Mouse (Mus musculus) forebrain, embryonic 13.5 days (tissue): Measurements from ENCODE around the gene Ccdc78. TPM values are rescaled to one million over a fixed set of nuclear protein-coding genes. Genes with fewer than 3 reads are reported as not detected.

ENCODE experiments used
- ATAC-seq: fragments of 200-750 bp; cut with Nextera tagmentation; 2 replicates; pipeline ENCODE4 v1.8.0; 2017
- H3K27ac ChIP-seq: fragments of 300-500 bp; sonication (generic); 2 replicates; pipeline ENCODE4 v1.5.1; 2015; ENCODE audit warnings: inconsistent platforms, mild to moderate bottlenecking, moderate library complexity
- H3K27me3 ChIP-seq: fragments of 300-500 bp; sonication (generic); 2 replicates; pipeline ENCODE4 v1.6.1; 2015; ENCODE audit warnings: mild to moderate bottlenecking, inconsistent platforms
- H3K36me3 ChIP-seq: fragments of 300-500 bp; sonication (generic); 2 replicates; pipeline ENCODE4 v1.6.1; 2015; ENCODE audit warnings: mild to moderate bottlenecking, inconsistent platforms; ENCODE audit not compliant: poor library complexity, severe bottlenecking
- H3K4me1 ChIP-seq: fragments of 300-500 bp; sonication (generic); 2 replicates; pipeline ENCODE4 v1.6.1; 2015; ENCODE audit warnings: inconsistent platforms
- H3K4me2 ChIP-seq: fragments of 300-500 bp; sonication (generic); 2 replicates; pipeline ENCODE4 v1.6.1; 2015; ENCODE audit warnings: inconsistent platforms, mild to moderate bottlenecking, moderate library complexity
- H3K4me3 ChIP-seq: fragments of 300-500 bp; sonication (generic); 2 replicates; pipeline ENCODE4 v1.5.1; 2015; ENCODE audit warnings: mild to moderate bottlenecking, inconsistent platforms
- H3K9ac ChIP-seq: fragments of 300-500 bp; sonication (generic); 2 replicates; pipeline ENCODE4 v1.6.1; 2015; ENCODE audit warnings: mild to moderate bottlenecking, inconsistent platforms
- H3K9me3 ChIP-seq: fragments of 300-500 bp; sonication (generic); replicated peaks from 2 replicates; pipeline ENCODE4 v1.6.1; 2016; ENCODE audit warnings: inconsistent platforms
- WGBS: fragments of 180-500 bp; shearing (Covaris S2); methylation state at CpG from one replicate; pipeline ENCODE4 v1.1.7; 2015; 5-methylcytosine and 5-hydroxymethylcytosine counted together
- polyA plus RNA-seq: library from polyadenylated mRNA; unstranded; fragments of >200 nt; fragmentation: Nextera tagmentation; extraction: Ambion mirVana; gene quantifications from 2 replicates; pipeline ENCODE4 v1.2.1, GENCODE M21; 2015

The Ccdc78 gene
- polyA plus RNA-seq, 1 experiment from 2014 or later: 0.21 TPM

DNA sequence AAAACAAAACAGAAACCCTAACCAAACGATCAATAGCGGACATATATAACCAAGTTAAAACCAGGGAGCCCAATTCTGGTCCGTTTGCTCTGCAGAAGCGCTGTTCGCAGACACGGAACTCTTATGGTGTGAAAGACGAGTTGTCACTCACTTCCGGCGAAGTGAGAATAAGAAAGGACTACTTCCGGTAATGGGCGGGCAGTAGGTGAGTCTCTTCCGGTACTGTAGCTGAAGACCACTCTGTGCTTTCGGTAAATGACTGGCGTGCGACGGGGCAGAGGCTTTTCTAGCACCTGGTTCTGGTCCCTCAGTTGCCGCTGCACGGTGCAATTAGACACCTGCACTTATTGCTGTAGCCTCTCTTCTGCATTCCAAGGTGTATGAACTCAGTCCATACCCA is 37.1 kb downstream of the Ccdc78 start, which contains the start of gene Wdr24:
TSS of gene Wdr24 (plus strand) at position 176 of the 400 bp plus-strand sequence.
- Histone ChIP-seq H3K4me3 (peak within 1 kb of the TSS; percentile 62), H3K4me1 (peaks cover 49% of the 10 kb centered on the region), H3K9me3 (no peaks in the 10 kb centered on the region), H3K27ac (peak within 1 kb of the TSS; percentile 69), H3K4me2 (peak within 1 kb of the TSS; percentile 98), H3K9ac (peak within 1 kb of the TSS; percentile 75), H3K36me3 (peaks cover 40% of the 10 kb centered on the region), H3K27me3 (peaks cover 21% of the 10 kb centered on the region)
- 0% methylated on average over 18 of the region's 18 CpGs for WGBS
- peak; percentile 80 for ATAC-seq

DNA sequence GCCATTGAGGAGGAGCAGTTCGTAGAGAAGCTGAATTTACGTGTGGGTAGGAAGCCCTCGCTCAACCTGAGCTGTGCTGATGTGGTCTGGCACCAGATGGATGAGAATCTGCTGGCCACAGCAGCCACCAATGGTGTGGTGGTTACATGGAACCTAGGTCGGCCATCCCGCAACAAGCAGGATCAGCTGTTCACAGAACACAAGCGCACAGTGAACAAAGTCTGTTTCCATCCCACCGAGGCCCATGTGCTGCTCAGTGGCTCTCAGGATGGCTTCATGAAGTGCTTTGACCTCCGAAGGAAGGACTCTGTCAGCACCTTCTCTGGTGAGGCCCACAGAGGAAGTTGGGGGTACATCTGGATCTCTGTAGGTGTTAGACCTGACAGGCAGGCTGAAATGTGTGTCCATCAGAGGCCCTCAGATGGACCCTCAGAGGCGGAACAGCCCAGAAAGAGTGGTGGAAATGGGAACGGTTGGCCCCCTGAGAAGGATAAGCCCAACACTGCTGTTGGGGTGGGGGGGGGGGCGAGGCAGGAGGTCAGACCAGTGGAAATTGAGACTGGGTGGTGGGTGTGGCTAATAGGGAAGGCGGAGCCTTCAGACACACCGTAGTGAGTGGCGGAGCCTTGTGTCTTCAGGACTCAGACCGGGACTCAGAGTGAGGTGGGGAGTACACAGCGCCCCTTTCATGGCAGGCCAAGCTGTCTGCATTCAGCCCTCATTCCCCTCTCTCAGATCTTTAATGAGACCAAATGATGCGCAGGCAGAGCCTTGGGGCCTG is 38.2 kb downstream of the Ccdc78 start:
- Histone ChIP-seq H3K27me3 (peaks cover 10% of the 10 kb centered on the region), H3K36me3 (peaks cover 35% of the 10 kb centered on the region), H3K9me3 (no peaks in the 10 kb centered on the region), H3K9ac (peak overlapping the region; percentile 75), H3K4me3 (peak overlapping the region; percentile 62), H3K27ac (no peak overlapping the region), H3K4me1 (peaks cover 48% of the 10 kb centered on the region), H3K4me2 (peak overlapping the region; percentile 98)
- WGBS: 77% methylated on average over 16 of the region's 17 CpGs
- ATAC-seq: no peak

DNA sequence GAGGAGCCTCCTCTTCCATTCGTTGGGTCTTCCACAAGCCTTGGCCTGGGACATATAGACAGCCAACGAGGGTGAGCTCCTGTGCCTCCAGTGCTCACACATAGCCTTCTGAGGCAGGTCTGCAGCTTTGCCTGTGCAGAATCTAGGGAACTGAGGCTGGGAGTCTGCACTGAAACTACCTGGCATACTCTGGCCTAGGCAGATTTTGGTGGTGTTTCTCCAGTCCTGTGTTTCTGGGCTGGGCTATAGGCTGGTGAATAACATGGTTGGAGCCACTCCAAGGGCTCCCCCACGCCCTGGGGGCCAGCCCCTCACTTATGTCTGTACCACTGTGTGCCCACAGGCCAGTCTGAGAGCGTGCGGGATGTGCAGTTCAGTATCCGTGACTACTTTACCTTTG is 38.9 kb downstream of the Ccdc78 start:
- H3K27me3 ChIP-seq: peaks cover 3% of the 10 kb centered on the region
- H3K4me1 ChIP-seq: peaks cover 56% of the 10 kb centered on the region

DNA sequence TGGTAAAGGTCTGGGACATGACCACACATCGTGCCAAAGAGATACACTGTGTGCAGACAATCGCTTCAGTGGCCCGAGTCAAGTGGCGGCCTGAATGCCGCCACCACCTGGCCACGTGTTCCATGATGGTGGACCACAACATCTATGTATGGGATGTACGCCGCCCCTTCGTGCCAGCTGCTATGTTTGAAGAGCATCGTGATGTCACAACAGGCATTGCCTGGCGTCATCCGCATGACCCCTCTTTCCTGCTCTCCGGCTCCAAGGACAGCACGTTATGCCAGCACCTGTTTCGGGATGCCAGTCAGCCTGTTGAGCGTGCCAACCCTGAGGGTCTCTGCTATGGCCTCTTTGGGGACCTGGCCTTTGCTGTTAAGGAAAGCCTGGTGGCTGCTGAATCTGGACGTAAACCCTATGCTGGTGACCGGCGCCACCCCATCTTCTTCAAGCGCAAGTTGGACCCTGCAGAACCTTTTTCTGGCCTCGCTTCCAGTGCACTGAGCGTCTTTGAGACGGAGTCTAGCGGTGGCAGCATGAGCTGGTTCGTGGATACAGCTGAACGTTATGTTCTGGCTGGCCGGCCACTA is 39.7 kb downstream of the Ccdc78 start:
- H3K27ac ChIP-seq: no peak overlapping the region
- H3K9ac ChIP-seq: no peak overlapping the region
- H3K4me1 ChIP-seq: peaks cover 63% of the 10 kb centered on the region
- no peaks in the 10 kb centered on the region for H3K27me3 ChIP-seq
- peak overlapping the region; percentile 12; the same call in 1 of the 2 replicates for H3K4me2 ChIP-seq
- peaks cover 41% of the 10 kb centered on the region for H3K36me3 ChIP-seq
- H3K9me3 ChIP-seq: no peaks in the 10 kb centered on the region
- H3K4me3 ChIP-seq: no peak overlapping the region
- no peak for ATAC-seq
- WGBS: 97% methylated on average over 27 of the region's 27 CpGs

More for the DNA sequence above, 38.9 kb downstream of the Ccdc78 start:
- Histone ChIP-seq H3K36me3 (peaks cover 35% of the 10 kb centered on the region), H3K9me3 (no peaks in the 10 kb centered on the region), H3K27ac (no peak overlapping the region), H3K9ac (no peak overlapping the region), H3K4me2 (peak overlapping the region; percentile 98), H3K4me3 (0 out of 2 replicates have a peak overlapping the region, but pooled peaks have one; percentile 62)
- no peak for ATAC-seq
- 85% methylated on average over 6 of the region's 6 CpGs for WGBS

DNA sequence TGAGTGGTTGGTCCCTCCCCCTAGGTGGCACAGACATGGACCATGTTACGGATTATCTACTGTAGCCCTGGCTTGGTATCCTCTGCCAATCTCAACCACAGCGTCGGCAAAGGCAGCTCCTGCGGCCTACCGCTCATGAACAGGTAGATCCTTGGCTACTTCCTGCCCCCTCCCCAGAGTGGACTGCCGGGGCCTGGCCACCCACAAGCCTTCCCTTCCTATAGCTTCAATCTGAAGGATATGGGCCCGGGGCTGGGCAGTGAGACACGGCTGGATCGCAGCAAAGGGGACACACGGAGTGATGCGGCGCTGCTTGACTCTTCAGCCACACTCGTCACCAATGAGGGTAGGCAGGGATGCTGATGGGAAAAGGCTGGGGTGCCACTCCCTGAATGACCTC is 40.6 kb downstream of the Ccdc78 start:
- no peak overlapping the region for H3K27ac ChIP-seq
- peaks cover 73% of the 10 kb centered on the region for H3K4me1 ChIP-seq
- ATAC-seq: no peak
- H3K9me3 ChIP-seq: no peaks in the 10 kb centered on the region
- no peak overlapping the region for H3K9ac ChIP-seq
- no peak overlapping the region for H3K4me3 ChIP-seq
- H3K4me2 ChIP-seq: no peak overlapping the region
- peaks cover 49% of the 10 kb centered on the region for H3K36me3 ChIP-seq
- no peaks in the 10 kb centered on the region for H3K27me3 ChIP-seq
- 93% methylated on average over 13 of the region's 13 CpGs for WGBS

DNA sequence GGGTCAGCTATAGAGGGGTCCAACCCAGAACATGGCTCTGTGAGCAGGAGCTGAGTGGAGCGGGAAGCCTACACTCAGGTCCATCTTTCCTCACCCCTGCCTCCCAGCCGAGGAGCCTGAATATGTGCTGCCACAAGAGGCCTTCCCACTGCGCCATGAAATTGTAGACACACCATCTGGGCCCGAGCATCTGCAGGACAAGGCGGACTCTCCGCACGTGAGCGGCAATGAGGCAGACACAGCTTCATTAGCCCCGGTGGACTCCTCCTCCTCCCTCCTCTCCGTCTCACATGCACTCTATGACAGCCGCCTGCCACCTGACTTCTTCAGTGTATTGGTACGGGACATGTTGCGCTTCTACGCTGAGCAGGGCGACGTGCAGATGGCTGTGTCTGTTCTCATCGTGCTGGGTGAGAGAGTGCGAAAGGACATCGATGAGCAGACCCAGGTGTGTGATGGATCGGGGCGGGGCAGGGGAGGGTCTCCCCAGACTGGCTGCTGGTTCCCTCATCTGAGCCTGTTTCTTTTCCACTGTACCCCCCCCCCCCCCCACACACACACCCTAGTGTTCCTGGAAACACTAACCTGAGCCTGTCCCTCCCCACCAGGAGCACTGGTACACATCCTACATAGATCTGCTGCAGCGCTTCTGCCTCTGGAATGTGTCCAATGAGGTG is 41.3 kb downstream of the Ccdc78 start:
- H3K4me2 ChIP-seq: no peak overlapping the region; the same call in 1 of the 2 replicates

DNA sequence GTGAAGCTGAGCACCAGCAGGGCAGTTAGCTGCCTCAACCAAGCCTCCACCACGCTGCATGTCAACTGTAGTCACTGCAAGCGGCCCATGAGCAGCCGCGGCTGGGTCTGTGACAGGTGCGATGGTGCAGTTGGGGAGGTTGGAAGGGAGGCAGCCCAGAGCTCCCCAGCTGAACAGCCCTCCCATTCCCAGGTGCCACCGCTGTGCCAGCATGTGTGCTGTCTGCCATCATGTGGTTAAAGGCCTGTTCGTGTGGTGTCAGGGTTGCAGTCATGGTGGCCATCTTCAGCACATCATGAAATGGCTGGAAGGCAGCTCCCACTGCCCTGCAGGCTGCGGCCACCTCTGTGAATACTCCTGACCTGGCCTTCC is 41.8 kb downstream of the Ccdc78 start:
- peaks cover 49% of the 10 kb centered on the region for H3K36me3 ChIP-seq

More for the DNA sequence above, 41.3 kb downstream of the Ccdc78 start:
- H3K4me3 ChIP-seq: peak overlapping the region; percentile 67; the same call in 1 of the 2 replicates
- H3K36me3 ChIP-seq: peaks cover 49% of the 10 kb centered on the region
- no peaks in the 10 kb centered on the region for H3K9me3 ChIP-seq
- H3K9ac ChIP-seq: 0 out of 2 replicates have a peak overlapping the region, but pooled peaks have one; percentile 89
- ATAC-seq: no peak
- peaks cover 75% of the 10 kb centered on the region for H3K4me1 ChIP-seq
- H3K27ac ChIP-seq: no peak overlapping the region
- H3K27me3 ChIP-seq: no peaks in the 10 kb centered on the region
- 94% methylated on average over 22 of the region's 22 CpGs for WGBS

DNA sequence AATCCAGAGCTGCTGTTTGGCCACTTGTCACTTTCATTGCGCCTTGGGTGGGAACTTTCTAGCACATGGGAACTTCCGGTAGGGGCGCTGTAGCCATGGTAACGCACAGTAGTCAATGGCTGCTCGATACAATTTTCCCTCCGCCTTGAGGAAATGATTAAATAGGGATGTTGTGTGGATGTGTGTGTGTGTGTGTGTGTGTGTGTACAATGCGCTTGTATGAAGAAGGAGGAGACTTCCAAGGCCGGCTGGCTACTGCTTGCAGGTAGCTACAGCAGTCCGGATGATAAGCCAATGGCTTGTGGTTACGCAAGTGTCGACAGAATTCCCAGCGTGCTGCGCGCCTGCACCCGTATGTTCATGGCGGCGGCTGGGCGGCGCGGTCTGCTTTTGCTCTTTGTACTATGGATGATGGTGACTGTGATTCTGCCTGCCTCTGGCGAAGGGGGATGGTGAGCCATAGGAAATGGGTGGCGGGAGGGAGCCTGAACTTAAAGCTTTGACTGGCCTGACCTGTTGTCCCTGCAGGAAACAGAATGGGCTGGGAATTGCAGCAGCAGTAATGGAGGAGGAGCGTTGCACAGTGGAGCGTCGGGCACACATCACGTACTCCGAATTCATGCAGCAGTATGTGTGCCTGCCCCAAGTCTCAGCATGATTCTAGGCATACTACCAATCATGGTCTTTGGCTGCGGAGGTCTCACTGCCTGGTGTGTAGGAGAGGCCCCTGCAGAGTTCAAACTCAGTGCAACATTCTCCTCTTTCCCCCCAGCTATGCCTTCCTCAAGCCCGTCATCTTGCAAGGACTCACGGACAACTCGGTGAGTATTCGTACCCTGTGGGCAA is 42.6 kb downstream of the Ccdc78 start, which contains the start of gene Jmjd8:
TSS of gene Jmjd8 (plus strand) at position 156 of the 846 bp plus-strand sequence.
- Histone ChIP-seq H3K9me3 (no peaks in the 10 kb centered on the region), H3K27me3 (no peaks in the 10 kb centered on the region), H3K36me3 (peaks cover 49% of the 10 kb centered on the region), H3K4me3 (peak within 1 kb of the TSS; percentile 67), H3K9ac (peak within 1 kb of the TSS; percentile 89), H3K27ac (peak within 1 kb of the TSS; percentile 92), H3K4me1 (peaks cover 77% of the 10 kb centered on the region), H3K4me2 (peak within 1 kb of the TSS; percentile 98)
- 1% methylated on average over 32 of the region's 32 CpGs for WGBS
- peak; percentile 63 for ATAC-seq

More for the DNA sequence above, 41.8 kb downstream of the Ccdc78 start:
- Histone ChIP-seq H3K27me3 (no peaks in the 10 kb centered on the region), H3K9me3 (no peaks in the 10 kb centered on the region), H3K9ac (peak overlapping the region; percentile 89; the same call in 1 of the 2 replicates), H3K27ac (0 out of 2 replicates have a peak overlapping the region, but pooled peaks have one; percentile 92), H3K4me3 (peak overlapping the region; percentile 67), H3K4me2 (peak overlapping the region; percentile 98), H3K4me1 (peaks cover 75% of the 10 kb centered on the region)
- ATAC-seq: no peak
- 87% methylated on average over 8 of the region's 8 CpGs for WGBS

DNA sequence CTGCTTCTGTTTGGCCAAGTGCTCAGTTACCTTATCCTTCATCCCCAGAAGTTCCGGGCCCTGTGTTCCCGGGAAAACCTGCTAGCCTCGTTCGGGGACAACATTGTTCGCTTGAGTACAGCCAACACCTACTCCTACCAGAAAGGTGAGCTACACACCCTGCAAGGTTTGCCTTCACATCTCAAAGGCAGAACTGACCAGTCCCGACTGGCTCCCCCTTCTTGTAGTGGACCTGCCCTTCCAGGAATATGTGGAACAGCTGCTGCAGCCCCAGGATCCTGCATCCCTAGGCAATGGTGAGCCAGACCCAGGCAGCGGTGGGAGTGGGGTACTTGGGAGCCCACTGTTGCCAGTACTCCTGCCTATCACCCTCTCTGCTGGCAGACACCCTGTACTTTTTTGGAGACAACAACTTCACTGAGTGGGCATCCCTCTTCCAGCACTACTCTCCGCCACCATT is 43.2 kb downstream of the Ccdc78 start:
- H3K9me3 ChIP-seq: no peaks in the 10 kb centered on the region
- no peaks in the 10 kb centered on the region for H3K27me3 ChIP-seq
- 44% methylated on average over 8 of the region's 8 CpGs for WGBS
- H3K9ac ChIP-seq: peak overlapping the region; percentile 89
- H3K4me1 ChIP-seq: peaks cover 77% of the 10 kb centered on the region
- no peak for ATAC-seq
- H3K36me3 ChIP-seq: peaks cover 49% of the 10 kb centered on the region
- H3K4me2 ChIP-seq: peak overlapping the region; percentile 98
- H3K4me3 ChIP-seq: peak overlapping the region; percentile 67
- H3K27ac ChIP-seq: peak overlapping the region; percentile 92

DNA sequence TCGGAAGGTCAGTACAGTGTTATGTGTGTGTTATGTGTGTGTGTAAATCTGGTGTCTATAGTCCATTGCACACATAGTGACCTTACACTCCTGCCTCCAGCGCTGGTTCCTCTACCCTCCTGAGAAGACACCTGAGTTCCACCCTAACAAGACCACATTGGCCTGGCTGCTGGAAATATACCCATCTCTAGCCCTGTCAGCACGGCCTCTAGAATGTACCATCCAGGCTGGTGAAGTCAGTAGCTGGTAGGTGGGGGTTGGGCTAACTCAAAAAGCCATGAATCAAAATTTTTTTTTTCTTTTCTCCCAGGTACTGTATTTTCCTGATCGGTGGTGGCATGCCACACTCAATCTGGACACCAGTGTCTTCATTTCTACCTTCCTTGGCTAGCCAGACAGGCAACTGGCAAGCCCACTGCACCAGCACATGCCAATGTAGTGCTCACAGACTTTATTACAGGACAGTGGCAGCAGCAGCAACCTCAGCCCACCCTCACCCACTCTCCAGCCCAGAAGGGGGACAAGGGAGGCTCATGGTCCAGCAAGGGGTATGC is 43.9 kb downstream of the Ccdc78 start:
- no peak overlapping the region for H3K27ac ChIP-seq
- peak overlapping the region; percentile 87 for H3K4me3 ChIP-seq
- 90% methylated on average over 4 of the region's 4 CpGs for WGBS
- H3K9me3 ChIP-seq: no peaks in the 10 kb centered on the region
- peak overlapping the region; percentile 89; the same call in 1 of the 2 replicates for H3K9ac ChIP-seq
- peak overlapping the region; percentile 98 for H3K4me2 ChIP-seq
- no peaks in the 10 kb centered on the region for H3K27me3 ChIP-seq
- no peak for ATAC-seq
- peaks cover 77% of the 10 kb centered on the region for H3K4me1 ChIP-seq
- peaks cover 54% of the 10 kb centered on the region for H3K36me3 ChIP-seq
